Mouse (Mus musculus) kidney, embryonic 16.5 days (tissue): ENCODE data around the gene Cacna1b. TPM values are rescaled to one million over a fixed set of nuclear protein-coding genes. Genes with fewer than 3 reads are reported as not detected.

ENCODE experiments used
- ATAC-seq: fragments of 200-750 bp; cut with Nextera tagmentation; 2 replicates; pipeline ENCODE4 v1.8.0; 2017; ENCODE audit warnings: moderate TSS enrichment; ENCODE audit not compliant: low FRiP score, low TSS enrichment
- H3K27ac ChIP-seq: fragments of 300-500 bp; sonication (generic); 2 replicates; pipeline ENCODE4 v1.5.1; 2014; ENCODE audit warnings: low read length
- H3K27me3 ChIP-seq: fragments of 300-500 bp; sonication (generic); 2 replicates; pipeline ENCODE4 v1.6.1; 2014; ENCODE audit warnings: low read length, control low read depth, mixed read lengths; ENCODE audit not compliant: insufficient read depth
- H3K36me3 ChIP-seq: fragments of 300-500 bp; sonication (generic); 2 replicates; pipeline ENCODE4 v1.6.1; 2014; ENCODE audit warnings: low read length, control low read depth, mixed read lengths; ENCODE audit not compliant: insufficient read depth
- H3K4me1 ChIP-seq: fragments of 300-500 bp; sonication (generic); 2 replicates; pipeline ENCODE4 v1.6.1; 2014; ENCODE audit warnings: low read length, control low read depth, mixed read lengths; ENCODE audit not compliant: insufficient read depth
- H3K4me2 ChIP-seq: fragments of 300-500 bp; sonication (generic); replicated peaks from 2 replicates; pipeline ENCODE4 v1.6.1; 2014; ENCODE audit warnings: low read depth, low read length
- H3K4me3 ChIP-seq: fragments of 300-500 bp; sonication (generic); 2 replicates; pipeline ENCODE4 v1.5.1; 2014; ENCODE audit warnings: mild to moderate bottlenecking, low read length
- H3K9ac ChIP-seq: fragments of 300-500 bp; sonication (generic); replicated peaks from 2 replicates; pipeline ENCODE4 v1.6.1; 2014; ENCODE audit warnings: low read length
- H3K9me3 ChIP-seq: fragments of 300-500 bp; sonication (generic); 2 replicates; pipeline ENCODE4 v1.6.1; 2016; ENCODE audit warnings: low read length, control low read depth
- WGBS: fragments of 180-500 bp; shearing (Covaris S2); extraction: QIAGEN DNeasy Blood & Tissue Kit; methylation state at CpG from one replicate; pipeline ENCODE4 v1.1.7; 2014; 5-methylcytosine and 5-hydroxymethylcytosine counted together
- polyA plus RNA-seq: library from polyadenylated mRNA; unstranded; fragments of >200 nt; fragmentation: Nextera tagmentation; extraction: Ambion mirVana; gene quantifications from 2 replicates; pipeline ENCODE4 v1.2.1, GENCODE M21; 2015

Gene Cacna1b
- polyA plus RNA-seq, 1 experiment from 2014 or later = 0.35 TPM

DNA sequence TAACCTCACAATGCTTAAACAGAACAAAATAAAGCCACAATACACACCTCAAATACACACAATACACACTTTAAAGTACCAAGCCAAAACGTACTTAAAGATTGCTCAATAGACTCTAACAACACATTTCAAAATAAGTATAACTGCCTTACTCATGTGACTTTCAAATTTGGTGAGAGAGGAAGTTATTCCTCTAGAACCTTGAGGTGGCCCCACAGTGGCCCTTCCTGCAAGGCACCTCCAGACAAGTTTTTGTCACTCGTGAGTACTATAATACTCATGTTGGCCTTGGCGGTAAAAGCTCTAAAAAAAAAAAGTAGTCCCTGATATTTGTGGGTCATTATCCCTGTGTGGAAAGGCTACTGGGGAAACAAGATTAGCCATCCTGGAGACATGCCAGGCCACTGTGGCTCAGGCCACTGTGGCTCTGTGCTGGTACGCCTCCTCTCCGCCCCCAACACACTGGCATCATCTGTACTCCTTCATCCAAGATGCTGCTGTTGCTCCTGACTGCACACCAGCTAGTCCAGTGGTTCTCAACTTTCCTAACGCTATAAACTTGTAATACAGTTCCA is 88.4 kb downstream of the Cacna1b start:
- H3K9me3 ChIP-seq = no peaks in the 10 kb centered on the region
- no peak overlapping the region for H3K4me2 ChIP-seq
- 82% methylated on average over 6 of the region's 6 CpGs for WGBS
- peaks cover 9% of the 10 kb centered on the region; the same call in 1 of the 2 replicates for H3K27me3 ChIP-seq
- H3K36me3 ChIP-seq = no peaks in the 10 kb centered on the region
- H3K27ac ChIP-seq = no peak overlapping the region
- peaks cover 7% of the 10 kb centered on the region; the same call in 1 of the 2 replicates for H3K4me1 ChIP-seq
- no peak for ATAC-seq
- H3K4me3 ChIP-seq = no peak overlapping the region
- no peak overlapping the region for H3K9ac ChIP-seq

GRCm38 (mm10) chr2:24668598-24668997 is 94.4 kb downstream of the Cacna1b start:
- no peak for ATAC-seq
- H3K27ac ChIP-seq = no peak overlapping the region
- H3K9me3 ChIP-seq = no peaks in the 10 kb centered on the region
- no peaks in the 10 kb centered on the region for H3K4me1 ChIP-seq
- H3K27me3 ChIP-seq = no peaks in the 10 kb centered on the region
- 91% methylated on average over 5 of the region's 5 CpGs for WGBS
- H3K9ac ChIP-seq = no peak overlapping the region
- no peak overlapping the region for H3K4me3 ChIP-seq
- H3K4me2 ChIP-seq = no peak overlapping the region
- H3K36me3 ChIP-seq = no peaks in the 10 kb centered on the region

DNA sequence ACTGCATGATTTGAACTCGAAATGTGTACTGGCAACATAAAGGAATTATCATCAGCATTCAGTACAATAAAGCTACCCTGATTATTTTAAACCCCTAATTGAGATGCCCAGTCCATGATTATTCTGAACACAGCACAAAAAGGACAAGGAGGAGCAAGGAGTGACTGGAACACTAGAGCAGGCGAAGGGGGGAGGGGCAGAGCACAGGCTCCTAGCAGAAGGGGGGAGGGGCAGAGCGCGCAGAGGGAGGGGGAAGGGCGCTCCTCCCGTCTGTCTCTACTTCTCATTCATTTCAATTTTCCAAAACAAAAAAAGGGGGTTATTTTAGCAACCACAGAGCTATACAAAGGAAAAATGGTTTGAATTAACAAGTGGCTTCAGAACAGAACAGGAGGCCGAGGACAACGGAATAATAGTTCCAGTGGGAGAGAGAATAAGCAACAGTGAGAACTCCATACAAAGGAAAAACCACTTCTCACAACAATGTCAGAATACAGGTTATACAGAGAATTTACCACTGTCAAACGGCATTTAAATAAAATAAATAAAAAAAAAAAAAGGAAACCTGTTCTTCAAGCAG is 98.2 kb downstream of the Cacna1b start:
- ATAC-seq = no peak
- Histone ChIP-seq H3K27ac (no peak overlapping the region), H3K36me3 (no peaks in the 10 kb centered on the region), H3K4me1 (no peaks in the 10 kb centered on the region), H3K4me3 (no peak overlapping the region), H3K4me2 (no peak overlapping the region), H3K27me3 (no peaks in the 10 kb centered on the region), H3K9ac (no peak overlapping the region), H3K9me3 (no peaks in the 10 kb centered on the region)
- 35% methylated on average over 9 of the region's 9 CpGs for WGBS

DNA sequence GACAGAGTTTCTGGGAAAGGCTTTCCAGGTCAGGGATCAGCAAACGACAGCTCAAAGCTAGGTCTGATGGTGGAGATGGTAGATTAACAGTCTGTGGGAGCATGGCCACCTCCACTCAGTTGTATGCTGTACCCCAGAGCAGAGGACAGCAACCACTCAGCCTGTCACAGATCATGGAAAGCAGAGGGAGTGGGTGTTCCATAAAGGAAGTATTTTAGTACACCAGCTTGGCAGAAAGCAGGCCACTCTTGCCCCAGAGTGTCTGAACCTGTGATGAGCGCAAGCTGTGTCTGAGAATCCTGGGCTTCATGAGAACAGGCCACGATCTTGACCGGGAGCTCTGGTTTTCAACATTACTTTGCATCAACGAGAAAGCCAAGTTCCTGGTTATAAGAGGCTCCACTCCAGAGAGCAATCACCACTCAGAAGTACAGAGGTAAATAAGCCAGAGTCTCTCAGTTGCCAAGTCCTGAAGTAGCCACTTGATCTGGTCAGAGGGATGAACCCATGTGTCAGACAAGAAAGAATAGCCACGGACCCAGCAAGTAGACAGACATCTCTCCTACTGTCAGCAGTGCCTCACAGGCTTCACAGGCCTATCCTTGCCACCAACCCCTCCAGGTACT is 103.7 kb downstream of the Cacna1b start:
- Histone ChIP-seq H3K4me1 (no peaks in the 10 kb centered on the region), H3K36me3 (no peaks in the 10 kb centered on the region), H3K9ac (no peak overlapping the region), H3K27me3 (no peaks in the 10 kb centered on the region), H3K9me3 (no peaks in the 10 kb centered on the region), H3K27ac (no peak overlapping the region), H3K4me2 (no peak overlapping the region), H3K4me3 (no peak overlapping the region)
- 81% methylated on average over 6 of the region's 6 CpGs for WGBS
- ATAC-seq = no peak

- no peak overlapping the region for H3K9ac ChIP-seq
- no peaks in the 10 kb centered on the region for H3K9me3 ChIP-seq
- no peaks in the 10 kb centered on the region for H3K4me1 ChIP-seq
- H3K4me3 ChIP-seq = no peak overlapping the region
- WGBS = 86% methylated on average over 6 of the region's 6 CpGs
- no peaks in the 10 kb centered on the region for H3K36me3 ChIP-seq
- no peak overlapping the region for H3K4me2 ChIP-seq
- H3K27ac ChIP-seq = no peak overlapping the region
- no peak for ATAC-seq
- no peaks in the 10 kb centered on the region for H3K27me3 ChIP-seq
Observed at GRCm38 (mm10) chr2:24648503-24648902, 114.4 kb downstream of the Cacna1b start.

DNA sequence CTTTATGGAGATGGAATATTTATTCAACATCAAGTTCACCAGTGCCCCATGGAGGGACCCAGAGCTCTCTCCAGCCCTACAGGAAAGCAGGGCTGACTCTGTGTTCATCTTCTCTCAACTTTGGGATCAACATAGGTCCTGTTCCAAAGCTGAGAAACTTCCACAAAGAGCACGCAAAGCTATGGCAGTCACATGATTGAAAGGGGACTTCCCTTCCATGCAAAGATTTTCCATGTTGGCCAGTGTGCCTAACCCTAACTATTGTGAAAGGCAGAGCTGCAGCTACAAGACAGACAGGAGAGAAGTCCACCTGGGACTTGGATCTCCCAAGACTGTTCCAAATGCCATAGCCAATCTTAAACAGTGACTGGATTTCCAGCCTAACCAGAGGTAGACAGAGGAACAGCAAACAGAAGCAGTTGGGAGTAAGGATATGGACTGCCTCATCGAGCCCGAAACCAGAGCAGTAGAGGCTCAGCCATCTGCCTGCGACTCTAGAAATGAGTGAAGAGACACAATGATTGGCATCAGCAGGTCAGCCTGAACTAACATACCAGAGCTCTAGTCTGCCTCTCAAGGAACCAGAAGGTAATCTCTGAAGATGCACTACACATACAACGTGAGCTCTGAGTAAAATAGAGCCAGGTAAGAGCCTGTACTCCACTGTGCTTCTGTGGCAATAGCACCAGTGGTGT is 116.4 kb downstream of the Cacna1b start:
- ATAC-seq = no peak
- H3K27me3 ChIP-seq = no peaks in the 10 kb centered on the region
- H3K4me2 ChIP-seq = no peak overlapping the region
- H3K27ac ChIP-seq = no peak overlapping the region
- no peaks in the 10 kb centered on the region for H3K4me1 ChIP-seq
- no peak overlapping the region for H3K4me3 ChIP-seq
- H3K36me3 ChIP-seq = no peaks in the 10 kb centered on the region
- no peaks in the 10 kb centered on the region for H3K9me3 ChIP-seq
- 89% methylated on average over 5 of the region's 5 CpGs for WGBS
- no peak overlapping the region for H3K9ac ChIP-seq

DNA sequence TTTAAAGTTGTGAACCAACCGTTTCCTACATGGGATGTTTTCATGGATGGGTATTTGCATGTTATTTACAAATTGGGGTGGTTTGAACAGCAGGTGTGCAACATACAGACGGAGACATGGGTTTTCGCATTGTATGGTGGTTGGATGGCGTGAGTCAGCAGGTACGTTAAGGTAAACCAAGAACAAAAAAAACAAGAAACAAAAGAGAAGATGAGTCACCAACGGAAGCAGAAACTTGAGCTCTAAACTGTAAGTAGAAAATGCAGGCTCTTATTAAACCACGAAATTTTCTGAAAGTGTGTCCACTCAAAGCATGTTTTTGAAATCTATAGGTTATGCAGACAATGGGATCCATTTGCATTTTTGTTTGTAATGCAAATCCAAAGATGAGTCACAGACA is 120.1 kb downstream of the Cacna1b start:
- Histone ChIP-seq H3K36me3 (no peaks in the 10 kb centered on the region), H3K4me1 (0 out of 2 replicates have a peak, but pooled peaks cover 2% of the 10 kb centered on the region), H3K4me3 (no peak overlapping the region), H3K27ac (no peak overlapping the region), H3K9ac (no peak overlapping the region), H3K27me3 (no peaks in the 10 kb centered on the region), H3K4me2 (no peak overlapping the region), H3K9me3 (no peaks in the 10 kb centered on the region)
- WGBS = 86% methylated on average over 7 of the region's 7 CpGs
- no peak for ATAC-seq

- H3K4me1 ChIP-seq = 0 out of 2 replicates have a peak, but pooled peaks cover 2% of the 10 kb centered on the region
- no peak overlapping the region for H3K27ac ChIP-seq
- no peaks in the 10 kb centered on the region for H3K9me3 ChIP-seq
- ATAC-seq = no peak
- WGBS = 66% methylated on average over 14 of the region's 14 CpGs
- H3K4me3 ChIP-seq = no peak overlapping the region
- no peaks in the 10 kb centered on the region for H3K36me3 ChIP-seq
- H3K27me3 ChIP-seq = no peaks in the 10 kb centered on the region
- no peak overlapping the region for H3K9ac ChIP-seq
- no peak overlapping the region for H3K4me2 ChIP-seq
Observed at GRCm38 (mm10) chr2:24638102-24638954, 124.6 kb downstream of the Cacna1b start.

DNA sequence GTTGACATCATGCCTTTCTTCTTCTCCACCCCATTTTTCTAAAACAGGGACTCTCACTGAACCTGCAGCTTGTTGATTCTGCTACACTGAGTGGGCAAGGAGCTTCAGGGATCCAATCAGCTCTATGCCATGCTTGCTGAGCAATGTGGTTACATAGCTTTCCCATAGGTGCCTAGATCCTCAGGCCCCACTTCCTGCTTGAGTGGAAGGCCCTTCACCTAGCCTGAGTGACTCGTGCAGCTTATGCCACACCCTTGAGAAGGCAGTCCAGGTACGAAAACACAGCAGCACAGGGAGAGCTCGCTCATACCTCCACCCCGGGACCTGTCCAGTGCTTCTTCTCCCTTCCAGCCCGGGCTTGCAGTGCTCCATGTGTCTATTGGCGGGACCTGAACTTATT is 129.3 kb downstream of the Cacna1b start:
- H3K36me3 ChIP-seq = no peaks in the 10 kb centered on the region
- H3K27me3 ChIP-seq = no peaks in the 10 kb centered on the region
- no peak overlapping the region for H3K4me3 ChIP-seq
- H3K4me1 ChIP-seq = 0 out of 2 replicates have a peak, but pooled peaks cover 2% of the 10 kb centered on the region
- H3K9me3 ChIP-seq = no peaks in the 10 kb centered on the region
- H3K4me2 ChIP-seq = no peak overlapping the region
- 90% methylated on average over 6 of the region's 6 CpGs for WGBS
- ATAC-seq = no peak
- H3K9ac ChIP-seq = no peak overlapping the region
- no peak overlapping the region for H3K27ac ChIP-seq
